Mouse (Mus musculus) heart, postnatal 0 days (tissue): ENCODE results near the gene Tmem54.

Experiments
- CTCF ChIP-seq: IDR thresholded peaks from 2 replicates; pipeline ENCODE4 v1.5.1; 2016; ENCODE audit warnings: antibody characterized with exemption, control low read depth, low read depth
- EP300 ChIP-seq: IDR thresholded peaks from 2 replicates; pipeline ENCODE4 v1.6.1; 2016; ENCODE audit warnings: antibody characterized with exemption, low read depth

DNA sequence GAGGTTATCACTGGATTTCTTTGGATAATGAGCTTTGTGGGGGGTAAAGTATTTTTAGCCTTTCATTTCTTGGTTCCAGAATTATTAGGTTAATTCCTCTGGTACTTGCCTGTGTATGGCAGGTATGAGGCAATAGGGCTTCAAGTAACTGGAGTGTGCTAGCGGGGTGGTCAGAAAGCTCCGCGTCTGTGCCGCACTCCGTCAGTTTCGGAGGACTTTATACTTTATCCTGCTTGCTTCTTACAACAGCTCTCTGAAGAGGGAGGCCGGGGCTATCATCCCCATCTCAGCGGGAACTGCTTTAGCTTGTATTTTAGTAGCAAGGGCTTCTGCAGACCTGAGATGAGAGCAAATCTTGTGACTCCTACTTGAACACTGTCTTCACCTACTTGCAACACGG is 26.2 kb upstream of the Tmem54 start:
- TF ChIP-seq EP300 (no peak), CTCF (no peak)
